Mouse (Mus musculus) heart, postnatal 25 days (tissue): ENCODE results near the gene Hmox2. TPM values are rescaled to one million over a fixed set of nuclear protein-coding genes. Genes with fewer than 3 reads are reported as not detected.
A peak's percentile ranks its signal among the peaks of the same experiment; 100 is the strongest.

Experiments
- DNase-seq: peaks from one replicate; pipeline ENCODE4 v3.0.0; 2022; ENCODE audit warnings: low spot score
- intact Hi-C: fragments of 180-260 bp; cut with DNase I; formaldehyde crosslinking; loops from one replicate; pipeline ENCODE4 v1.15.1; 2025
- total RNA-seq, 2 experiments: library from RNA; stranded (reverse); gene quantifications; 2 replicates each; pipeline ENCODE4 v1.2.3; 2021

The Hmox2 gene
- total RNA-seq, 2 experiments from 2014 or later = 73.5 to 75.5 TPM

DNA sequence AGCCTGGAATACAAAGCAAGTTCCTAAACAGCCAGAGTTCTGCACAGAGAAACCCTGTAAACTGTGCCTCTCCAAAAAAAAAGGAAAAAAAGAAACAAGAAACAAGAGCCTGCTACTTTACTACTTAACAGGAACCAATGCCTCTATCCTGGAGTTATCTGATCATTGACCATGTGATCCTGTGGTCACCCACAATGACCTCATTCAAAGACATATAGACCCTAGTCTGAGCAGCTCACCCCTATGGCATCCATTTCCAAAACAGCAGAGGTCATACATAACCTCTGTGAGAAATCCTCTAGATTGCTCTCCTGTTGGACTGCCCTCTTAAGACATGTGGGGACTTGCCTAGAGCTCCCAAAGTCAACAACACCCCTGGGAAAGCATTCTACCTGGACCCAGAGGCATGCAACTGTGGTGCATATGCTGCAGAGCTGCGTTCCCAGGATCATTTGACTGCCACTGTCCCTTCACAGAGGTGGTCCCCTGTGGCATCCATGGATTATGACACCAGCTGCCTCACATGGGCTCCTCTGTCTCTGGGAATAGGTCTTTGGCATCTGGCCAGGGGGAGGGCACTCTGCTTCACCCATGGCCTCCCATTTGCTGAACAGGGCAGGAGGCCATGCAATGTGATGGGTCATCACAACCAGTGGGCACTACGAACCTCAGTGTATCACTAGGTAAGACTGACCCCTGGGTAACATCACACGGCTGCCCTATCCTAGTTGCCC lies 51.2 kb downstream of the Hmox2 start:
- DNase-seq = no peak
- intact Hi-C loops = no loop called here

DNA sequence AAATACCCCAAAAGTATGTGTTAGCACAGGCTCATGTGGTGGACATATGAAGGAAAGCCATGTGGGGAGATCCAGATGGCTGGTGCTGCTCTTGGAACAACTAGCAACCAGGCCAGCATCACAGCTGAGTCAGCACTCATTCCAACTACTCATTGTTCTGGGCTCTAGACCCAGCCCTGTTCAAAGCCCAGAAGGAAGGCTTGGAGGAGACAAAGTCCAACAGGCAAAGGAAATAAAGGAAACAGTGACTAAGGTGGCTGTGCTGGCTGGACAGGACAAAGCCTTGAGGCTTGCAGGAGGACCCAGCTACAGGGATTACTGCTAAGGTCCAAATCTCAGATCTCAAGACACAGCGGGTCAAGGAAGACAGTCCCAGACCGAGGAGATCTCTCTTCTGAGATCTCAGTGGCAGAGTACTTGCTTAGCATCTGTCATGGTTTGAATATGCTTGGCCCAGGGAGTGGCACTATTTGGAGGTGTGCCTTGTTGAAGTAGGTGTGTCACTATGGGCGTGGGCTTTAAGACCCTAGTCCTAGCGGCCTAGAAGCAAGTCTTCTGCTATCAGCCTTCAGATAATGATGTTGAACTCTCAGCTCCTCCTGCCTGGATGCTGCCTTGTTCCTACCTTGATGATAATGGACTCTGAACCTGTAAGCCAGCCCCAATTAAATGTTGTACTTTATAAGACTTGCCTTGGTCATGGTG lies 51.9 kb downstream of the Hmox2 start:
- intact Hi-C loops = no loop called here

DNA sequence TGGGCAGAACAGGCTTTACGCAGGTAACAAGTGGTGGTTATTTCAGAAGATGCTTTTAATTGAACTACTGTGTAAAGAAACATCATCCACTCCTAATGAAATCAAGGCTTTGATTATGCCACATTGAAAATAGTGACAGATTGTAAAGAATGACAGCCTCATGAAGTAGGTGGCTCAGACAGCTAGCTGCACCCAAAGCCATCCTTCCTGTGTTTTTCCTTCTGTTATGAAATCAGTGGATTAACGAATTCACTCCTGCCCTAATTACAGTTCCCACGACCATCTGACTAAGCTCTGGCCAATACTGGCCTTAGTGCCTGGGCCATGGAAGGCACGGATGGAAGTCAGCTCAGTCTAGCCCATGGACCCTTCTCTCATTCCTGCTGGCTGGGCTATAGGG lies 52.8 kb downstream of the Hmox2 start:
- intact Hi-C loops = no loop called here

More for the DNA sequence above, 51.9 kb downstream of the Hmox2 start:
- DNase-seq = no peak

DNA sequence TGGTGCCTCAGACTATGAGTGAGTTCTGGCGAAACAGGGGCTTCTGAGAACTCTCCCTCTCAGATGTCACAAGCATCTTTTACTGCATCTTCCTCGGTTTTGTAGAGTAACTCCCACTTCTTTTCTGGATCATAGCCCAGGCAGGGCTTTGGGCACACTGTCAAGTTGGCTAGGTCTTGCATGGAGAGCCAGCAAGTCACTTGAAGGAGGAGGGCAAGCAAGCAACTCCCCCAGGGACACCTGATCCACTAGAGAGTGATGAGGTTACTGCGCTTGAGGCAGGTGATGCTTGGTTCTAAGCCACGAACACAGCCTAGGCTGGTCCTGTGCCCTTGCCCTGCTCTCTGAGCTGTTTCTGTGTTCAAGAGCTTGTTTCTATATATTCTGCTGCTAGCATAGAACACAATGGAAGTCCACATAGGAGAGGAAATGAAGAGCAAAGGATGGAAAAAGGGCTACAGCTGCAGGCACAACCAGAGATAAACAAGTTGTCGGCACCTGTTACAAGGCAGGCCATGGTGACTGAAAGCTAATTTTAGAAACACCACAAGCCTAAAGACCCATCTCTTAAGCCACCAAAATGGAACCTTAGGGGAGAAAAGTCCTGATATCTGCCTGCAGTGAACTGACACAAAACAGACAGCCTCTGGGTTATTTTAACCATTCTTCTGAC lies 55.5 kb downstream of the Hmox2 start:
- DNase-seq = peak; percentile 28
- intact Hi-C loops = no loop called here

More for the DNA sequence above, 52.8 kb downstream of the Hmox2 start:
- DNase-seq = no peak

DNA sequence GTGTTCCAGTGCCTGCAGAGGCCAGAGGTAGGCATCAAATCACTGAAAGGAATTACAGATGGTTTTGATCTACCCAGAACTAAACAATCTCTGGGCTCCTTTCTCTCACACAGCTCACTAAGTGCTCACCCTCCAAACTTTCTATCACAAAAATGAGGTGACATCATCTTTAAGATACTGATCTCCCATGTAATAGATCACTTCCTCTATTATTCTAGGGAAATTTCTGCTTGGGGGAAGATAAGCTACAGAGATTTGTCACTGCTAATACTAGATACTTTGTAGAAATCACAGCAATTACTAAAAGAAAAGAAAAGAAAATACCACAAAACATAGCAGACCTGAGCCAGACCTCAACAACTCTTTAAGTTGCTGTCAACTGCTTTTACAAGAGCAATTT lies 56.4 kb downstream of the Hmox2 start:
- DNase-seq = no peak
- intact Hi-C loops = no loop called here

DNA sequence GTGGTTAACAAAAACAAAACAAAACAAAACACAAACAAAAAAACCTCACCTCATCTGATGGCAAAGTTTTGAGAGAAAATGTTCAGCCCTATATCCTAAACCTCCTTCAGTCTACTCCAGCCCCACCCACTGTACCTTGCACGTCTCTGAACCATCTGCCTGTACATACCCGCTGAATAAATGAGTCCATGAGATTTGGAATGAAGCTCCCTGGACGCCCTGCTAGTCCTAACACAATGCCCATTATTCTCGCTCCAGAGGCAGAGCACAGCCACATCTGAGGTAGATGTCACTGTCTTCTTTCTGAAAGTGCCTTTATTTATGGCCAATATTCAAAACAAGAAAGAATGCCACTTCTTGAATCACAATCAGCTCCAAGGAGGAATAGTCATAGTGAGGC lies 59.5 kb downstream of the Hmox2 start:
- intact Hi-C loops = loop anchor here (5.0 kb wide), 2 partner anchors 68 to 108 kb away; partner anchors contain the start of genes Coro7 and Nmral1
- DNase-seq = no peak

DNA sequence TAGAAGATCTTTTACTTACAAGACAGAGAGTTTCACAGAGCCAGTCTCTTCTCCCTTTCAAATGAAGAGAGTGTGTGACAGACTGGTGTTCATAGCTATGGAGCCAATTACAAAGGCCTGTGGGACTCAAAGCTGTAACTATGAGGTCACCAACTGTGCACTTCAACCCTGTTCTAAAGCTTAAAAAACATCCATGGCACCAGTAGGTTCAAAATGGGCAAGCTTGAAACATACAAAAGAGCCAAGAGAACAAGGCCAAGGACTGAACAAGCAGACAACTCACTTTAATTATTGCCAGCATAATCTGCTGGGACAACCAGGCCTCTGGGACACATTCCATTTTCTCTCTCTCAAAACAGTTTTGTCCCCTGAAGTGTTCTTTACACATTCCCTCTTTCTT lies 62.0 kb downstream of the Hmox2 start:
- DNase-seq = no peak
- intact Hi-C loops = loop anchor here (5.0 kb wide), 2 partner anchors 71 to 111 kb away; partner anchors contain the start of genes Coro7 and Nmral1

DNA sequence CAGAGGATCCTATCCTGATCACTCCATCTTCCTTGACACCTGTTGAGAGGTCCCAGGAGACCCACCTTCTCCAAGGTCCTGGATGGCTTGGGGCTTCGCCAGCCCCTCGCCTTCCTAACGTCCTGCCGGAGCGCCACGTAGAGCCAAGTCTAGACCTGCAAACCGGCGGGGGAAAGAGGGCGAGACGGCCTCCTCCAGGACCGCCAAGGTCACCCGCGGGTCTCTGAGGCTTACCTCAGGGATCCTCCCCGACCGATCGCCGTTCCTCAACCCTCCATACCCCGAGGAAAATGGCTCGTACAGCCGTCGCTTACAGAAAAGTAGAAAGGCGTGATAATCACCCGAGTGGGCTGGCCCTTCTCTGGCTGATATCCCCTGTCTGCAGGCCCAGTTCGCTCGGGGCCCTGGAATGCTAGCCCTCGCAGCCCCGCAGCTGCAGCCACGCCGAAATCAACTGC lies 63.2 kb downstream of the Hmox2 start:
- DNase-seq = no peak
- intact Hi-C loops = loop anchor here (5.0 kb wide), 2 partner anchors 72 to 112 kb away; partner anchors contain the start of genes Coro7 and Nmral1

DNA sequence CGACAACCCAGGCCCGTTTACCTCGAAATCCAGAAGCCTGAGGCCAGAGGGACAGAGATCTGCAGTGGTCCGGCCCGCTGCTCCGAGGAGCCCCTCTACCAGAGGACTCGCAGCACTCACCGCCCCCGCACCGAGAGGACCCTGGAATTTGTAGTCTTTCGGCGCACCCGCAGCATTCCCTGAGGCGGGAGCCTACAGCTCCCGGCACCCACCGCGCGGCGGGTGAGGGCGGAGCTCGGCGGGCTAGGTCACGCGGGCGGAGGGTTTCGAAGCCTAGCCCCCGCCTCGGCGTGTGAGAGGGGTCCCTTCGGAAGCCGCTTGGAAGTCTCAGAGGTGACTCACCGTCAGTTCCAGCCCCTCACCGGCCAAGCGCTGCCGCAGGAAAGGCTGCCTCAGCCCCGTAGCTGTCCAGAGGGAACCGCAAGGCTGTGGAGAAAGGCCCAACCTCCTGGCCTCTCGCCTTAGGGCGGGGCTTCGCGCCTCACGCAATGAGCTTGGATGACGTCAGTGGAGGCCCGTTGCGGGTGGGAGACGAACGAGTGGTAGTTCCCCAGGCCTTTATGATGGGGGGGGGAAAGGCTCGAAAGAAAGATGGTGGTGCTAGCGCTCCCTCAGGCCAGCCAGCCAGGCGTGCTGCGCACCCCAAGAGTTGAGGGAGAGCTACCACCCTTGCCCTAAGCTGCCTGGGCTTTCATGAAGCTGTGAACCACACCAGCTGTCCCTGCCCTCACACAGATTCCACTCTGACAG lies 63.8 kb downstream of the Hmox2 start, which contains the start of gene Cdip1:
Gene Cdip1, minus strand, starts transcription at position 483 of the 750 bp plus-strand sequence.
- DNase-seq = peak; percentile 90
- intact Hi-C loops = loop anchor here (2.0 to 5.0 kb wide), 5 partner anchors 73 to 161 kb away; partner anchors contain the start of genes Coro7 and Nmral1

DNA sequence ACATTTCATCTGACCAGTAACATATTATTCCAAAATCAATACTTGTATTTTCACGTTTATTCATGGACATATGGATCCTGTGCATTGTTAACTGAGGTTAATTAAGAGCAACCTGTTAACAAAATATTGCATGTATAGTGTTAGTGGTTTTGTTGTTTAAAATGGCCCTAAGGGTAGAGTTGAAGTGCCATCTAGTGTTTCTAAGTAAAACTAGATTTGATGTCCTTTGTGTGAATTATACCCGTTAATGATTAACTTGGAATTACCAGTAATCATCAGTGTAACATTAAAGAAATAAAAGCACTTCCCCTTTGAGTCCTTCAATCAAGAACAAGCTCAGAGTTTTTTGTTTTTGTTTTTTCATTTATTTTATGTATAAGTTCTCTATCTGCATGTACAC lies 65.2 kb downstream of the Hmox2 start:
- no peak for DNase-seq
- intact Hi-C loops = loop anchor here (2.0 to 5.0 kb wide), 3 partner anchors 107 to 163 kb away; no protein-coding TSS in a partner anchor

DNA sequence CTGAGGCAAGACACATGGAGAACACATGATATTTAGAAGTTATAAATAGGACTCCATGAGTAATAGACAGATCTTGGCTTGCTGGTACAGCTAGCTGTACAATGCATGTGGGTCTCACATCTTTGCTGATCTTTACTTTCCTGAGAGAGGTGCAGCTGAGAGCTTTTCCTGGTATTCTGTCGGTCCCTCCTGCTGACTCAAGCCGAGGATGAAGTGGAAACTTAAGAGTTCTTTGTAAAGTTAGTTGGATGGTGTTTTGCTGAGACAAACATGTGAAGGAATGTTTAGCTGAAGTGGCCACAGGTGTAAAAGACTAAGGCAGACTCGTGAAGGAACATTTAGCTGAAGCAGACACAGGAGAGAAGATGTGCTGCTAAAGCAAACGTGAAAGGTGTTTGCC lies 70.5 kb downstream of the Hmox2 start:
- no peak for DNase-seq
- intact Hi-C loops = no loop called here

Other genes starting within 250 kb of the Hmox2 start
- 1,000 to 10,000 TPM; 1,004 to 1,109 TPM for gene Srl, start 184.5 kb upstream of the Hmox2 start, total RNA-seq
- 1 to 10 TPM; 3.5 to 4.2 TPM for gene Tfap4, start 166.5 kb upstream of the Hmox2 start, total RNA-seq
- 10 to 100 TPM; 16.6 to 20.3 TPM for gene Glis2, start 131.6 kb upstream of the Hmox2 start, total RNA-seq
- gene Pam16, start 101.4 kb upstream of the Hmox2 start, total RNA-seq = 100 to 1,000 TPM; 129 to 141 TPM
- gene Vasn, start 86.4 kb upstream of the Hmox2 start, total RNA-seq = 10 to 100 TPM in 1 of 2 experiments, 1 to 10 TPM in 1; 9.8 to 12.0 TPM
- 100 to 1,000 TPM; 149 TPM for gene Dnaja3, start 86.4 kb upstream of the Hmox2 start, total RNA-seq
- gene Coro7, start 46.6 kb upstream of the Hmox2 start, total RNA-seq = 10 to 100 TPM; 12.6 to 16.1 TPM
- gene Nmral1, start 7.0 kb upstream of the Hmox2 start, total RNA-seq = 1 to 10 TPM; 2.4 to 2.7 TPM
- 10 to 100 TPM; 65.3 to 66.9 TPM for gene Cdip1, start 63.9 kb downstream of the Hmox2 start, total RNA-seq
- not detected for gene 4930562C15Rik, start 109.1 kb downstream of the Hmox2 start, total RNA-seq
- 10 to 100 TPM; 20.2 to 20.9 TPM for gene Ubald1, start 154.0 kb downstream of the Hmox2 start, total RNA-seq
- gene Mgrn1, start 159.9 kb downstream of the Hmox2 start, total RNA-seq = 100 to 1,000 TPM; 147 to 148 TPM
- 10 to 100 TPM; 20.5 to 24.3 TPM for gene Nudt16l1, start 212.4 kb downstream of the Hmox2 start, total RNA-seq
- gene Anks3, start 237.8 kb downstream of the Hmox2 start, total RNA-seq = 10 to 100 TPM; 13.8 to 14.1 TPM